Mouse (Mus musculus) liver, embryonic 14.5 days (tissue): ENCODE results near the gene Lmo3. TPM values are rescaled to one million over a fixed set of nuclear protein-coding genes. Genes with fewer than 3 reads are reported as not detected.

Source experiments
- ATAC-seq: fragments of 200-750 bp; cut with Nextera tagmentation; 2 replicates; pipeline ENCODE4 v1.8.0; 2017; ENCODE audit warnings: moderate number of reproducible peaks, mild to moderate bottlenecking, moderate library complexity; ENCODE audit not compliant: insufficient read depth
- DNase-seq, 3 experiments: peaks; one replicate each; pipeline ENCODE4 v3.0.0-alpha.2; 2012 to 2013; ENCODE audit warnings: low read depth in 3 of 3, low spot score in 3 of 3
- H3K27ac ChIP-seq: fragments of 300-500 bp; sonication (generic); 2 replicates; pipeline ENCODE4 v1.5.1; 2014; ENCODE audit warnings: moderate library complexity, mild to moderate bottlenecking, control low read depth, inconsistent platforms
- H3K27me3 ChIP-seq: fragments of 300-500 bp; sonication (generic); 2 replicates; pipeline ENCODE4 v1.6.1; 2014; ENCODE audit warnings: mild to moderate bottlenecking, low read length, moderate library complexity; ENCODE audit not compliant: control insufficient read depth, insufficient read depth
- H3K36me3 ChIP-seq: fragments of 300-500 bp; sonication (generic); replicated peaks from 2 replicates; pipeline ENCODE4 v1.6.1; 2014; ENCODE audit warnings: low read depth; ENCODE audit not compliant: control insufficient read depth, insufficient read depth
- H3K4me1 ChIP-seq, 2 experiments: fragments of 200-500 bp in 1 of 2; fragments of 300-500 bp in 1 of 2; sonication (generic) in 1 of 2; replicated peaks; 2 replicates each; pipeline ENCODE4 v1.6.1; 2012 to 2014; ENCODE audit warnings: antibody characterized with exemption in 1 of 2, inconsistent platforms in 1 of 2, low read length in 1 of 2; ENCODE audit not compliant: control insufficient read depth in 2 of 2, insufficient read depth in 2 of 2
- H3K4me2 ChIP-seq: fragments of 300-500 bp; sonication (generic); 2 replicates; pipeline ENCODE4 v1.6.1; 2014; ENCODE audit warnings: low read depth, mild to moderate bottlenecking, control low read depth, moderate library complexity
- H3K4me3 ChIP-seq, 2 experiments: fragments of 200-500 bp in 1 of 2; fragments of 300-500 bp in 1 of 2; sonication (generic) in 1 of 2; 2 replicates each; pipeline ENCODE4 v1.5.1; 2012 to 2014; ENCODE audit warnings: low read depth in 2 of 2, low read length in 2 of 2, mild to moderate bottlenecking in 2 of 2, control low read depth in 1 of 2, inconsistent platforms in 1 of 2, moderate library complexity in 1 of 2; ENCODE audit not compliant: insufficient read depth in 1 of 2
- H3K9ac ChIP-seq: fragments of 300-500 bp; sonication (generic); replicated peaks from 2 replicates; pipeline ENCODE4 v1.6.1; 2014; ENCODE audit warnings: mild to moderate bottlenecking, control low read depth, moderate library complexity
- H3K9me3 ChIP-seq: fragments of 300-500 bp; sonication (generic); 2 replicates; pipeline ENCODE4 v1.6.1; 2016; ENCODE audit warnings: low read length, mixed read lengths; ENCODE audit not compliant: control insufficient read depth
- CTCF ChIP-seq: IDR thresholded peaks from 2 replicates; pipeline ENCODE4 v1.5.1; 2016; ENCODE audit warnings: antibody characterized with exemption, low read depth, control low read depth
- EP300 ChIP-seq: IDR thresholded peaks from 2 replicates; pipeline ENCODE4 v1.6.1; 2016; ENCODE audit warnings: antibody characterized with exemption, low read depth
- WGBS: fragments of 180-500 bp; shearing (Covaris S2); extraction: QIAGEN DNeasy Blood & Tissue Kit; methylation state at CpG from one replicate; pipeline ENCODE4 v1.1.7; 2014; ENCODE audit not compliant: insufficient replicate concordance; 5-methylcytosine and 5-hydroxymethylcytosine counted together
- polyA plus RNA-seq, 2 experiments: library from polyadenylated mRNA; depleted of rRNA in 1 of 2; stranded (reverse) in 1 of 2; unstranded in 1 of 2; fragments of >200 nt; fragmentation: Nextera tagmentation in 1 of 2; extraction: Ambion mirVana in 1 of 2; gene quantifications; 2 replicates each; pipeline versions ENCODE4 v1.2.1 to v1.2.3; 2012 to 2014

The Lmo3 gene
- polyA plus RNA-seq (2012; rRNA removed) = 0.02 and 0.06 TPM in 2 replicates
- polyA plus RNA-seq (2014; fragmentation: Nextera tagmentation; extraction: Ambion mirVana) = not detected in 2 replicates

DNA sequence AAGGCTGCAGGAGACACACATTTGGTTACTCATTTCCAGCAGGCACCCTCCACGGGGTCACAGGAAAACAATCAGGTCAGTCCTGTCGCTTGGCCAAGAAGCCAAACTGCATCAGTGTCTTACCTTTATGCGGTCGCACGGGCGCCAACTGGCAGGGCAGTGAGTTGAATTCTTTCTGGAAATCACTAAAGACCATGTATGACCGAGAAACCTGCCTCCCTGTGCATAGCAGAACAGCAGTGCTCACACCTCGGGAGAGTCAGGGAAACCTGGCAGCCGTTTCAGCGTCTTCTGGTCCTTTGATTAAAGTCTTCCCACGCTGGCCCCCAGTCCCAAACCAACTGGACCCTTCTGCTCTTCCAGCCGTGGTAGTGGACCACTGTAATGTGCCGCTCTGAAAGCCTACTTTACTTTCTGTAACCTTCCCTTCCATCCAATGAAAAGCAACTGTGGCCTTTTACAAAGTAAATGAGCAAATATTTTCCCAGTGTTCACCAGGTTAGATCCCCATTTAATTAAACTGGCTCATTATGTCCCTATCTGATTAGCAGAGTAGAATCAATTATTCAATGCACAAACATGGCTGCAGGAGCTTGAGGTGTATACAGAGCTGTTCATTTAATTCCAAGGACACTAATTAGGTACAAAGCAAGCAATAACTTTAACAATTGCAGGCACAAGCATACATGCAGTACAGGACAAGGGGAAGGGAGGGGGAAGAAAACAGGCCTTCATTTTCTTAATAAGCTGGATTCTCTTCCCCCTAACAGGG is at the start of gene Lmo3:
Gene Lmo3 (minus strand): TSS at position 235 of the 772 bp plus-strand sequence.
- 64% methylated on average over 13 of the region's 13 CpGs for WGBS

DNA sequence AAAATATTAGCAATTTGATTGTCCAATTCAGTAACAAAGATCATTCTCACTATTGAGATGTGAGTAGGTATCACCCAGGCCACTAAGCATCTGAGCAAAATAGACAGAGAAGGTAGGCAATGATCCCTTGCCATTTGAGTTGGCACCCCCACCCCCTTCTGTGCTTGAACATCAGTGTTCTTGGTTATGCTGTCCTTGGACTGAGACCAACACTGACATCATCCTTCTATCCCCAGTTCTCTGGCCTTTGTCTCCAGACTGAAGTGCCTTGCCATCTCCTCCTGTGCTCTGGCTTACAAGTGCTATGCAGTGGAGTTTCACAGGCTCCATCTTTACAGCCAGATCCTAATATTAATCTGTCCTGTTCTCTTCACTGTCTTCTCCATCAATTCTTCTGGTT is 39.0 kb upstream of the Lmo3 start:
- H3K9me3 ChIP-seq = no peaks in the 10 kb centered on the region
- no peaks in the 10 kb centered on the region for H3K27me3 ChIP-seq
- H3K4me1 ChIP-seq = no peaks in the 10 kb centered on the region
- H3K27ac ChIP-seq = no peak overlapping the region
- no peak overlapping the region for H3K4me2 ChIP-seq
- H3K36me3 ChIP-seq = no peaks in the 10 kb centered on the region
- no peak overlapping the region for H3K9ac ChIP-seq
- ATAC-seq (no peak), DNase-seq (no peak)
- no peak overlapping the region for H3K4me3 ChIP-seq
- TF ChIP-seq CTCF (no peak), EP300 (no peak)

More for the DNA sequence above, at the start of gene Lmo3:
- no peak within 1 kb of the TSS for H3K4me3 ChIP-seq
- DNase-seq = no peak
- no peaks in the 10 kb centered on the region for H3K9me3 ChIP-seq
- no peaks in the 10 kb centered on the region for H3K4me1 ChIP-seq
- no peaks in the 10 kb centered on the region for H3K36me3 ChIP-seq
- H3K9ac ChIP-seq = no peak within 1 kb of the TSS
- TF ChIP-seq CTCF = no peak
- TF ChIP-seq EP300 = no peak
- no peaks in the 10 kb centered on the region for H3K27me3 ChIP-seq
- no peak for ATAC-seq
- H3K27ac ChIP-seq = no peak within 1 kb of the TSS
- no peak within 1 kb of the TSS for H3K4me2 ChIP-seq

DNA sequence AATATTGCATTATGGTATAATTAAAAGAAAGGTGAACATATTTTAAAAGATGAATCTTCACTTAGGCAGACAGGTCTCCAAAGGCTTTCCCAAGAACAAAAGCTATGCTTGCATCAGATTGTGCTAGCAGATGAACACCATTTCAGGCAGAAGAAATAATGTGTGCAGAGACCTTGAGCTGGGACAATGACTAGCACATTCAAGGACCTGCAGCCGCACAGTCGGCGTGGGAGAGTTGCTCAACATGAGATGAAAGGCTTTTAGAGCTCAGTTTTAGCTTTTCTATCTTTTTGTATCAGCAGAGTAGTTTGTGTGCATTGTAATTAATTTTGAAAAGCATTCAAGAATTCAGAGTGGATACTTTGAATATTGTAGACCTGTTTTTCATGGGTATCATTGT is 36.6 kb upstream of the Lmo3 start:
- Histone ChIP-seq H3K9me3 (no peaks in the 10 kb centered on the region), H3K36me3 (no peaks in the 10 kb centered on the region), H3K4me1 (no peaks in the 10 kb centered on the region), H3K4me3 (no peak overlapping the region), H3K4me2 (no peak overlapping the region), H3K27me3 (no peaks in the 10 kb centered on the region), H3K9ac (no peak overlapping the region), H3K27ac (no peak overlapping the region)
- TF ChIP-seq CTCF (no peak), EP300 (no peak)
- ATAC-seq (no peak), DNase-seq (no peak)
- WGBS = 68% methylated on average over 3 of the region's 3 CpGs

DNA sequence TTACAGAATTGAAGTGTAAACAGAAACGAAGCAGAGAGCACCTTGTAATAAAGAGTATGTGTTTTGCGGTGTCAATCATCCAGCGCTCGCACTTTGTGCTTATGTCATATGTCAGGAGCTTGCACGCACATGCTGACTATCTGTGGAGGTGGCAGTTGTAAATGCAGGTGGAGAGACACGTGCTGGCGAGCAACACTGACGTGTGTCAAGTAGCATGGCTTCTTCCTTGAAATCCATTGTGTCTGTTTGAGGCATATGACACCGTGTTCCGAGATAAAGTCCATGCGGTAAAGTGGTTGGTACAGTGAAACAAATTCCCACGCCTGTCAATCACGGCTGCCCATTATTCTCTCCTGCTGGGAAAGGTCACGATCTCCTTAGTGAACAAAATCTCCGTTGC is 15.2 kb upstream of the Lmo3 start:
- H3K9me3 ChIP-seq = no peaks in the 10 kb centered on the region; the same call in 1 of the 2 replicates
- H3K9ac ChIP-seq = no peak overlapping the region
- no peaks in the 10 kb centered on the region for H3K36me3 ChIP-seq
- no peaks in the 10 kb centered on the region for H3K4me1 ChIP-seq
- H3K27me3 ChIP-seq = no peaks in the 10 kb centered on the region
- H3K4me2 ChIP-seq = no peak overlapping the region
- no peak for ATAC-seq
- H3K4me3 ChIP-seq = no peak overlapping the region
- DNase-seq = no peak
- 73% methylated on average over 15 of the region's 15 CpGs for WGBS
- TF ChIP-seq EP300 = no peak
- no peak overlapping the region for H3K27ac ChIP-seq

DNA sequence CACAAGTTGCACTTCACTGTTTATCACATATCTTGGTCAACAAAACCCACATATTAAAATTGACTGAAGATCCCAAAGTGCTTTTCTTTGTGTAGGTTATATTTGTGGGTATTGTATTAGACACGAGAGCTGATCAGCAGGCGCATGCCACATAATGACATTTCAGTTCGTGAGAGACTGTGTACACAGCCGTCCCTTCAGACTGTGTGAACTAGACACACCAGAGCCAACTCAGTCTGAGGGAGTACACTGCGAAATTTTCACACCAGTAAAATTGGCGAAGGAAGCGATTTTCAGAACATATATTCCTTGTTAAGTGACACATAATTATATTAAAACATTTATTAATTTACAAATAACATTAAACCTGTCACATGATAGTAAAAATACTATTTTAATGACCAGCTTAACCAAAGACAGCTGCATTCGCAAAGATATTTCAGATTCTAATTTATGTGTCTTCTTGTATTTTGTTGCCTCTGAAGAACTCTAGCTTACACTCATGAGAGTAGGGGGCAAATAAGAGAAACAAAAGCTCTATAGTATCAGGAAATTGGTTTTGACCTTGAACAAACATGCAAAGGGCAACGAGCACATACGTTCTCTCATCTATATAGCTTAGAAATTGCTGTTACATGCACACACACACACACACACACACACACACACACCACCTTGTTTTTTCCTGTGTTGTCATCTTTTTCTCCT is 14.4 kb upstream of the Lmo3 start:
- no peak for TF ChIP-seq EP300
- no peak for TF ChIP-seq CTCF
- Histone ChIP-seq H3K27me3 (no peaks in the 10 kb centered on the region), H3K36me3 (no peaks in the 10 kb centered on the region), H3K4me3 (no peak overlapping the region), H3K9ac (no peak overlapping the region), H3K27ac (no peak overlapping the region), H3K4me2 (no peak overlapping the region), H3K4me1 (no peaks in the 10 kb centered on the region), H3K9me3 (no peaks in the 10 kb centered on the region)
- WGBS = 63% methylated on average over 10 of the region's 10 CpGs
- no peak for ATAC-seq
- no peak for DNase-seq
